Comparison of ENCODE assay signal across 7 mouse cellular contexts in the genomic region with DNA sequence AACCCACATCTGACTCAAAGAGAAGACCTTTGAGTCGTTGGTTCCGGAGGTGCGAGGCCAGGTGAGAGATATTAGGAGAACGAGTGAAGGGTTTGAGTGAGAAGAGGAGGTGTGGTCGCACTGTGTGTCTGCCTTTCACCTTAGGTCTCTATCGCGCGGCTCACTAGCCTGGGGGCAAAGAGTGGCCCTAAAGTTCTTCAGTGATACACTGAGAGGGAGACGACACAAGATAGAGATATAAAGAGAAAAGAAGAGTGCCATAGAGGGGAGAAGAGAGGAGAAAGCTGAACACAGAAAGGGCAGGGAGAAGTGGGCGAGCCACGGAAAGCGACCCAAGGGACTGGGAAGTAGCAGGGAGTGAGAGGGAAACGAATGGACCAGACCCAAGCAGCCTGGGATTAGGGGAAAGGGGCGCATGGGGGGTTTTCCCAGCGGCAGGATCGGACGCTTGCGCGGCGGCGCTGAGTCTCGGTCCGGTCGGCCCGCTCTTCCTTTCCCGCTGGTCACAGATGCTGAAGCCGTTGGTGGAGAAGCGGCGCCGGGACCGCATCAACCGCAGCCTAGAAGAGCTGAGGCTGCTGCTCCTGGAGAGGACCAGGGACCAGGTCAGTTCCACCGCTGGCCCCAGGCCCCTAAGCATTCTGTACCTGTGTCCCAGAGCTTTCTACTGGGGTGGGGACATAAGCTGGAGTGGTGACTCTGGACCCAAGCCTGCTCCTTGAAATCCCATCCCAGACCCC. TPM values are rescaled to one million over a fixed set of nuclear protein-coding genes. Genes with fewer than 3 reads are reported as not detected.
DNase-seq lines count a peak whose midpoint lies in the region; ATAC-seq and TF ChIP-seq lines count a peak whose summit lies in the region.

No protein-coding gene starts in this region.

- no peak overlapping the region for H3K27ac ChIP-seq in thymus, adult 2 months (ENCODE audit: control insufficient read depth, insufficient read depth, low read length)
- peak overlapping the region; percentile 40; the same call in 1 of the 2 replicates for H3K27ac ChIP-seq in hindbrain, embryonic 10.5 days
- H3K27ac ChIP-seq in liver, embryonic 13.5 days, result no peak overlapping the region; the same call in 1 of the 2 replicates

- peaks cover 46% of the 10 kb centered on the region for H3K4me1 ChIP-seq in thymus, adult 2 months (replicated peaks; ENCODE audit: control insufficient read depth, insufficient read depth, low read length)
- H3K4me1 ChIP-seq in hindbrain, embryonic 10.5 days (replicated peaks), result peaks cover 73% of the 10 kb centered on the region
- peaks cover 74% of the 10 kb centered on the region for H3K4me1 ChIP-seq in liver, embryonic 13.5 days (replicated peaks)

- DNase-seq in thymus, adult 2 months, result no peak
- DNase-seq in thymus, postnatal 25 days, result no peak
- peak; percentile 58 for DNase-seq in embryo, embryonic 10.5 days (ENCODE audit: low spot score)
- DNase-seq in hindbrain, embryonic 10.5 days (ENCODE audit: low spot score), result peak; percentile 55
- DNase-seq in liver, embryonic 13.5 days, result no peak
- DNase-seq in splenic B cell, adult 2 months (ENCODE audit: low read depth, low spot score), result peak; percentile 40
- no peak for DNase-seq in layer of hippocampus, adult 11-12 months (ENCODE audit: low spot score)

- H3K27me3 ChIP-seq in thymus, adult 2 months (ENCODE audit: control insufficient read depth, insufficient read depth, low read length), result peaks cover 13% of the 10 kb centered on the region
- H3K27me3 ChIP-seq in hindbrain, embryonic 10.5 days (ENCODE audit: insufficient read depth, poor library complexity, severe bottlenecking), result peaks cover 44% of the 10 kb centered on the region
- peaks cover 47% of the 10 kb centered on the region for H3K27me3 ChIP-seq in liver, embryonic 13.5 days
- H3K27me3 ChIP-seq in splenic B cell, adult 2 months (ENCODE audit: control insufficient read depth, insufficient read depth, low read length, poor library complexity, severe bottlenecking), result no peaks in the 10 kb centered on the region

- TF ChIP-seq CTCF in thymus, adult 2 months (IDR thresholded peaks at IDR 0.05; ENCODE audit: borderline replicate concordance, control insufficient read depth, extremely low read depth, insufficient read depth, low read length, poor library complexity), result no peak

- ATAC-seq in liver, embryonic 13.5 days (ENCODE audit: low read depth), result no peak

- peak overlapping the region; percentile 99 for H3K4me2 ChIP-seq in liver, embryonic 13.5 days

- H3K4me3 ChIP-seq in thymus, adult 2 months (ENCODE audit: control insufficient read depth, insufficient read depth, low read length), result peak overlapping the region; percentile 77
- H3K4me3 ChIP-seq in hindbrain, embryonic 10.5 days, result peak overlapping the region; percentile 92
- peak overlapping the region; percentile 74 for H3K4me3 ChIP-seq in liver, embryonic 13.5 days (replicated peaks)

- H3K9me3 ChIP-seq in hindbrain, embryonic 10.5 days, result no peaks in the 10 kb centered on the region
- H3K9me3 ChIP-seq in liver, embryonic 13.5 days (replicated peaks), result no peaks in the 10 kb centered on the region

- H3K9ac ChIP-seq in liver, embryonic 13.5 days, result peak overlapping the region; percentile 75

- under 1% methylated on average over 33 of the region's 33 CpGs for WGBS in thymus, adult 2 months
- WGBS in hindbrain, embryonic 10.5 days, result under 1% methylated on average over 33 of the region's 33 CpGs
- WGBS in liver, embryonic 13.5 days (ENCODE audit: insufficient replicate concordance), result under 1% methylated on average over 33 of the region's 33 CpGs

- TF ChIP-seq POLR2A in thymus, adult 2 months (IDR thresholded peaks at IDR 0.05; ENCODE audit: control insufficient read depth, extremely low read depth, insufficient read depth, low read length, poor library complexity), result no peak

- H3K36me3 ChIP-seq in thymus, adult 2 months (ENCODE audit: control insufficient read depth, insufficient read depth, low read length), result no peaks in the 10 kb centered on the region
- no peaks in the 10 kb centered on the region for H3K36me3 ChIP-seq in hindbrain, embryonic 10.5 days
- H3K36me3 ChIP-seq in liver, embryonic 13.5 days, result no peaks in the 10 kb centered on the region
- no peaks in the 10 kb centered on the region for H3K36me3 ChIP-seq in splenic B cell, adult 2 months (ENCODE audit: control insufficient read depth, insufficient read depth, low read length, poor library complexity, severe bottlenecking)

RNA-seq across cellular contexts. Expression of gene Hes7, which starts 1.0 kb away (rescaled TPM):
- polyA plus RNA-seq in thymus, adult 2 months (2012; rRNA removed), result 0.69 and 1.1 TPM in 2 replicates
- 0.14 and 0.48 TPM in 2 replicates for polyA plus RNA-seq in hindbrain, embryonic 10.5 days (2016; fragmentation: Nextera tagmentation; extraction: Ambion mirVana)
- polyA plus RNA-seq in liver, embryonic 13.5 days (2015; fragmentation: Nextera tagmentation; extraction: Ambion mirVana), result 0.17 and 0.18 TPM in 2 replicates

RNA-seq across cellular contexts. Expression of gene 9130213A22Rik, which starts 1.2 kb away (rescaled TPM):
- polyA plus RNA-seq in thymus, adult 2 months (2012; rRNA removed), result 0.65 and 1.3 TPM in 2 replicates
- polyA plus RNA-seq in hindbrain, embryonic 10.5 days (2016; fragmentation: Nextera tagmentation; extraction: Ambion mirVana), result 0.13 TPM in 1 of 2 replicates, not detected in the other
- 0.09 TPM in 1 of 2 replicates, not detected in the other for polyA plus RNA-seq in liver, embryonic 13.5 days (2015; fragmentation: Nextera tagmentation; extraction: Ambion mirVana)

RNA-seq across cellular contexts. Expression of gene Aloxe3, which starts 4.5 kb away (rescaled TPM):
- polyA plus RNA-seq in thymus, adult 2 months (2012; rRNA removed), result 2.0 and 2.5 TPM in 2 replicates
- polyA plus RNA-seq in hindbrain, embryonic 10.5 days (2016; fragmentation: Nextera tagmentation; extraction: Ambion mirVana), result 0.22 TPM in 1 of 2 replicates, not detected in the other
- 0.06 TPM in 1 of 2 replicates, not detected in the other for polyA plus RNA-seq in liver, embryonic 13.5 days (2015; fragmentation: Nextera tagmentation; extraction: Ambion mirVana)

RNA-seq across cellular contexts. Expression of gene Per1, which starts 26.2 kb away (rescaled TPM):
- polyA plus RNA-seq in thymus, adult 2 months (2012; rRNA removed), result 28.0 and 29.6 TPM in 2 replicates
- polyA plus RNA-seq in hindbrain, embryonic 10.5 days (2016; fragmentation: Nextera tagmentation; extraction: Ambion mirVana), result 7.8 and 9.8 TPM in 2 replicates
- 1.9 TPM in 2 replicates for polyA plus RNA-seq in liver, embryonic 13.5 days (2015; fragmentation: Nextera tagmentation; extraction: Ambion mirVana)

RNA-seq across cellular contexts. Expression of gene Vamp2, which starts 32.9 kb away (rescaled TPM):
- polyA plus RNA-seq in thymus, adult 2 months (2012; rRNA removed), result 159 and 175 TPM in 2 replicates
- polyA plus RNA-seq in hindbrain, embryonic 10.5 days (2016; fragmentation: Nextera tagmentation; extraction: Ambion mirVana), result 67.1 and 108 TPM in 2 replicates
- polyA plus RNA-seq in liver, embryonic 13.5 days (2015; fragmentation: Nextera tagmentation; extraction: Ambion mirVana), result 12.5 and 15.9 TPM in 2 replicates

Comparison
In these comparisons a context has a peak if more than half of its experiments do, and no peak if none do; other contexts are left out.
1. DNase-seq: peak in embryo, embryonic 10.5 days (single experiment), hindbrain, embryonic 10.5 days (single experiment) and splenic B cell, adult 2 months (single experiment); none in thymus, adult 2 months (single experiment), thymus, postnatal 25 days (single experiment), liver, embryonic 13.5 days (single experiment) and layer of hippocampus, adult 11-12 months (single experiment).
2. Peak in every context shown above with its lines, with median percentiles within 50 percentile points of each other: H3K4me3 ChIP-seq.